Mouse (Mus musculus) G1E (cell line): ENCODE data around the gene Ptar1.

Source experiments
- CTCF ChIP-seq: IDR thresholded peaks from 2 replicates; pipeline ENCODE4 v1.5.1; 2012; ENCODE audit warnings: low read depth, low read length, inconsistent platforms, mixed read lengths
- GATA1 ChIP-seq: IDR thresholded peaks from 2 replicates; pipeline ENCODE4 v1.6.1; 2012; ENCODE audit warnings: borderline replicate concordance, low read length, inconsistent platforms, mixed read lengths
- POLR2AphosphoS5 ChIP-seq: IDR thresholded peaks from 2 replicates; pipeline ENCODE4 v1.6.1; 2012; ENCODE audit warnings: low read depth, low read length, inconsistent platforms; ENCODE audit not compliant: insufficient replicate concordance

DNA sequence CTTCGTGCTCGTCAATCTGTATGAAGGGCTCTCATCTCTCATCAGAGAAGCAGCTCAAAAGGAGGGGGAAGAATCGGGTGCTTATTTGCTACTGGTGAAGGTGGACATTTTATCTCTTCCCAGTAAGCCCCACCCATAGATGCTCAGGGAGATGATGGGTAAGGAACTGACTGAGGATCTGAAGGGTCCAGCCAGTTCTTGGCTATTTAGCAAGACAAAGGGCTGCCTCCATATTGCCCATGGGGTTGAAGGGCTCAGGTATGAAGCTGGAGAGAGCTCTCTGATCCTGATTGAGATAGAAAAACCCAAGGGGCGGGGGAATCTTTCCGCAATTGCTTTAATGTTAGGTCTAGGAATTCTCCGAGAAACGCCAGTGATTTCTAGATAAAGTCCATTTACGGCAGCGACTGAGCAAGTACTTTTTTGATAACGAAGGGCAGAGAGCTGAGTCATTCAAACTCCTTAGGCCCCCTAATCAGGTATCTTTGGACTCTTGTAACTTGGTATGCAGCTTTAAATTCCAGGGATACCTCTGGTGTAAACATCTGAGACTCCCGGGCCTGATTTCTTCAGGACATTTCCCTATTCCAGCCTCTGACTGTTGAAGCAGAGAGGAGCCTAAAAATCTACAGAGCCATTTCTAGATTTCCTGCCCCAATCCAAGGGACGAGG lies 29.8 kb upstream of the Ptar1 start:
- TF ChIP-seq CTCF (no peak), POLR2AphosphoS5 (no peak), GATA1 (no peak)
